Mouse (Mus musculus) brain, embryonic 14.5 days (tissue): ENCODE results near the gene Gm21776. TPM values are rescaled to one million over a fixed set of nuclear protein-coding genes. Genes with fewer than 3 reads are reported as not detected.
"Not testable (repeated sequence)": the region's sequence is repeated elsewhere in the genome, so short reads cannot be mapped to it uniquely, and the experiment has no call there.

Experiments used
- DNase-seq: peaks from one replicate; pipeline ENCODE4 v3.0.0-alpha.2; 2011; ENCODE audit warnings: low read depth
- polyA plus RNA-seq: library from polyadenylated mRNA; depleted of rRNA; stranded (reverse); fragments of >200 nt; gene quantifications from 2 replicates; pipeline ENCODE4 v1.2.3, GENCODE M21; 2012; rRNA removed

The Gm21776 gene
- not detected in 2 replicates for polyA plus RNA-seq

DNA sequence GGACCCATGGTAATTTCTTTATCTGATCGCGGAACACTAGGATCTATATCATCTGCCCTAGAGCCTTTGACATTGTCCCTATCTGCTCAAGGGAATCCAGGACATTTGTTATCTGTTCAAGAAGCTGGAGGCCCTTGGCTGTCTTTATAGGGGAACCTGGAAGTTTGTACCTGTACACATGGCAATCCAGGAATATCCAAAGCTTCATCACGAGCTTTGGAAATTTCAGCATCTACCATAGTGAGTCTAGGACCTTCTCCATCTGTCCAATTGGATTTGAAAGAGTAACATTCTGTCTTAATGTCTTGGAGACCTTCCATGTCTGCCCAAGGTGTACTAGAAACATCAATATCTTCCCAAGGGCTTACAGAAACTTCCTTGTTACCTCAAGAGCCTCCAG lies at the start of gene Gm21776:
Gene Gm21776 (plus strand): TSS at position 301 of the 400 bp plus-strand sequence.
- DNase-seq: not testable (repeated sequence)
